Mouse (Mus musculus) spleen, postnatal 0 days (tissue): ENCODE data around the gene Homer2. TPM values are rescaled to one million over a fixed set of nuclear protein-coding genes. Genes with fewer than 3 reads are reported as not detected.

Experiments used
- polyA plus RNA-seq: library from polyadenylated mRNA; unstranded; fragments of >200 nt; fragmentation: Nextera tagmentation; extraction: Ambion mirVana; gene quantifications from 2 replicates; pipeline ENCODE4 v1.2.1, GENCODE M21; 2015

Gene Homer2
- polyA plus RNA-seq: 3.8 and 4.2 TPM in 2 replicates

DNA sequence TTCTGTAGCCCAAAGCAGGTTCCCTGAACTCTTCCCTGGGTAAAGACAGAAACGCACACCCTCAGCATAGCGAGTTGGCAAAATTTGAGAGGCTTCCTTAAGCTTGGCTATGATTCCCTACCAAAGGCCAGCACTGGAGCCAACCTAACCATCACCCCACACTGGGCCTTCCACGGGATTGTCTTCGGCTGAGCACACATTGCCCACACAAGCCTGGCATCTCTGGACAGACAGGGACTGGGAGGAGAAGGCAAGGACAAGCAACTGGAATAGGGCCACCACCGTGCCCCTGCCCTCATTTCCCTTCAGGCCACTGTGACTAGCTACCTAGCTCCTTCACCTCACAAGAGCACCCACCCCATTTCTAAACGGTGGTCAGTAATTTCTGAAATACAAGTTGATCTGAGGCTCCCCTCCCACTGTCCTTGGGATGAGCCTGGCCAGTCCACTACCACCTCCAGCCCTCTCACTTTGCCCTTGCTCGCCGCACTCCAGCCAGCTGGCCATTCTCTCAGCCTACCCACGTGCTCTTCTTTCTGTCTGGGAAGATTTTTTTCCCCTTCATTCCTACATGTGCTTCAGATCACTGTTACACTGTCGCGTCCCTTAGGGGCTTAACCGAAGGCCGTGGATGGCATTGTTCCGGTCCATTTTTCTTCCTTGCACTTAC lies at the start of gene Homer2:
TSS of gene Homer2 (minus strand) at position 57 of the 670 bp plus-strand sequence.

DNA sequence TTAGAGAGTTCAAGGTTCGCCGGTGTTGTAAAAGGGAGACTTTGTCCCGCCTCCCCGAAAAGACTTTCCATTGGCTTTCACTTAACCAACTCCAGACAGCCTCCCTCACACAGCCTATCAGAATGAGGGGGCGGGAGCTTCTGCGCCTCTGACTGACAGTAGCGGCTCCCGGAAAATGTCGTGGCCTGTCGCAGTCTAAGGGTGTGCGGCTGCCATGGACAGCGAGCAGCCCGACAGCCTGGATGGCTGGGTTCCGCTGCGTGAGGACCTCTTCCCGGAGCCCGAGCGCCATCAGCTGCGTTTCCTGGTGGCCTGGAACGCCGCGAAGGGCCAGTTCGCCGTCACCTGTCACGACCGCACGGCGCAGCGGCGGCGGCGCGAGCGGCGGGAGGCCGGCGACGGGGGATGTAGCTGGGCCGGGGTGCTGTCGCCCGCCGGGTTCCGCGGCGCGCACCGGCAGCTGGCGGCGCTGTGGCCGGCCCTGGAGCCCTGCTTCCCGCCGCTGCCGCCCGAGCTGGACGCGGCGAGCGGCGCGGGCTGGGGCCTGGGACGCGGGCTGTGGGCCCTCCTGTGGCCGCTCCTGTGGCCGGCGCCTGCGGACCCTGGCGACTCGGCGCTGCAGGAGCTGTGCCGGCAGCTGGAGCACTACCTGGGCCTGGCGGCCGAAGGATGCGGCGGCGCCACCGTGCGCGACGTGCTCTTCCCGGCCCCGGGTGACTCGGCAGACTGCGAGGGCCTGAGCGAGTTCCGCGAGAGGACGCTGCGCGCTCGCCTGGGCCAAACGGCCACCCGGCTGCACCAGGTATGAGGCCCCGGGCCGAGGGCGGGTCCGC lies 136.0 kb downstream of the Homer2 start, which contains the start of gene Whamm:
TSS of gene Whamm (plus strand) at position 159 of the 833 bp plus-strand sequence.

DNA sequence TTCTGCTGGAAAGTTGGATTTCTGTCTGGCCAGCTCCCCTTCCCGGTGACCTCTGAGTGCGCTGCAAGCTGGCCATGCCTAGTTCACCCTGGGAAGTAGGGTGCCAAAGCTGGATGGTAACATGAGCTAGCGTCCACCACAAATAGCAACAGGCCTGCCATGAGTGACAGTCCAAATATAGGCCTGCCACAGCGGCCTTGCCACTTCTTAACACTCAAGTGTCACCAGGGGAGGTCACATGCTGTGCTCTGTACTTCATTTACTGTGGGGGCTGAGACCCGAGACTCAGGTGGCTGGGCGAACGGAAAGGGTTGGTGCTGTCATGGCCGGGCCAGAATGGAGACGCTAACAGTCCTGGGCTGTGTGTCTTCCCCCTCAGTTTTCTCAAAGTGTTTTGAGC lies 140.4 kb downstream of the Homer2 start, which contains the start of gene Fsd2:
TSS of gene Fsd2 (minus strand) at position 53 of the 400 bp plus-strand sequence.

Other genes starting within 250 kb of the Homer2 start
- gene Ap3b2, start 213.6 kb downstream of the Homer2 start, polyA plus RNA-seq: 0.12 TPM in 1 of 2 replicates, not detected in the other
- not detected in 2 replicates for gene BC048679, start 209.2 kb downstream of the Homer2 start, polyA plus RNA-seq
- 0.32 and 0.63 TPM in 2 replicates for gene Fsd2, start 140.6 kb downstream of the Homer2 start, polyA plus RNA-seq
- 5.6 and 6.3 TPM in 2 replicates for gene Whamm, start 136.3 kb downstream of the Homer2 start, polyA plus RNA-seq
- 95.3 TPM in 2 replicates for gene Ramac, start 55.4 kb upstream of the Homer2 start, polyA plus RNA-seq
- gene 3110040N11Rik, start 82.0 kb upstream of the Homer2 start, polyA plus RNA-seq: 33.2 and 33.7 TPM in 2 replicates
- 32.3 and 37.3 TPM in 2 replicates for gene Btbd1, start 121.9 kb upstream of the Homer2 start, polyA plus RNA-seq
- gene Gm10160, start 148.3 kb upstream of the Homer2 start, polyA plus RNA-seq: not detected in 2 replicates
- 15.3 and 22.4 TPM in 2 replicates for gene Tm6sf1, start 151.5 kb upstream of the Homer2 start, polyA plus RNA-seq
- gene Hdgfl3, start 226.9 kb upstream of the Homer2 start, polyA plus RNA-seq: 4.1 and 4.9 TPM in 2 replicates